Mouse (Mus musculus) inflammation-experienced regulatory T-cells, adult 6 months (primary cell): ENCODE data around the gene 1110008P14Rik. TPM values are rescaled to one million over a fixed set of nuclear protein-coding genes. Genes with fewer than 3 reads are reported as not detected.

Experiments
- ATAC-seq: one replicate; pipeline ENCODE4 v1.8.0; 2017
- polyA plus RNA-seq, 3 experiments: library from polyadenylated mRNA; unstranded; fragments of 100-300 nt; shearing (Covaris generic); gene quantifications; one replicate each; pipeline ENCODE4 v1.2.1; 2017

The 1110008P14Rik gene
- 10 to 100 TPM; 43.1 to 73.3 (median 57.4) TPM for polyA plus RNA-seq

DNA sequence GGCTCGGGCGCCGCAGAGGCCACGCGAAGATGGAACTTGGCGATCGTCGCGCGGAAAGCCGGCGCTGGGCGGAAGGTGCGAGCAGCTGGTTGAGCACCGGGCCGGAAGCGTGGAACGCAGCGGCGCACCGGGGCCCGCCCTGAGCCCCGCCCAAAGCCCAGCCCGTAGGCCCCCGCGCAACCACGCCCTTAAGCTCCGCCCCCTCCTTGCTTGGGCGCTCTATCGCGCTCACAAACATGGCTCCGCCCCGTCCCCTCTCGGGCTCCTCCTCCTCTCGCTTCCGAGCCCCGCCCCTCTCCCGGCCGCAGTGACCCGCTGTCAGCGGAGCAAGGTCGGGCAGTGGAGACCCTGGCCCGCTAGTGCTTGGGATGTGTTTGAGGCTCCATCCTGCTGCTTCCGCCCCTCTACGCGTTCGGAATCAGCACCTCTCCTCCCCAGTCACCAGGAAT lies at the start of gene 1110008P14Rik:
Gene 1110008P14Rik, minus strand, starts transcription at position 164 of the 449 bp plus-strand sequence.
- peak; percentile 93 for ATAC-seq

DNA sequence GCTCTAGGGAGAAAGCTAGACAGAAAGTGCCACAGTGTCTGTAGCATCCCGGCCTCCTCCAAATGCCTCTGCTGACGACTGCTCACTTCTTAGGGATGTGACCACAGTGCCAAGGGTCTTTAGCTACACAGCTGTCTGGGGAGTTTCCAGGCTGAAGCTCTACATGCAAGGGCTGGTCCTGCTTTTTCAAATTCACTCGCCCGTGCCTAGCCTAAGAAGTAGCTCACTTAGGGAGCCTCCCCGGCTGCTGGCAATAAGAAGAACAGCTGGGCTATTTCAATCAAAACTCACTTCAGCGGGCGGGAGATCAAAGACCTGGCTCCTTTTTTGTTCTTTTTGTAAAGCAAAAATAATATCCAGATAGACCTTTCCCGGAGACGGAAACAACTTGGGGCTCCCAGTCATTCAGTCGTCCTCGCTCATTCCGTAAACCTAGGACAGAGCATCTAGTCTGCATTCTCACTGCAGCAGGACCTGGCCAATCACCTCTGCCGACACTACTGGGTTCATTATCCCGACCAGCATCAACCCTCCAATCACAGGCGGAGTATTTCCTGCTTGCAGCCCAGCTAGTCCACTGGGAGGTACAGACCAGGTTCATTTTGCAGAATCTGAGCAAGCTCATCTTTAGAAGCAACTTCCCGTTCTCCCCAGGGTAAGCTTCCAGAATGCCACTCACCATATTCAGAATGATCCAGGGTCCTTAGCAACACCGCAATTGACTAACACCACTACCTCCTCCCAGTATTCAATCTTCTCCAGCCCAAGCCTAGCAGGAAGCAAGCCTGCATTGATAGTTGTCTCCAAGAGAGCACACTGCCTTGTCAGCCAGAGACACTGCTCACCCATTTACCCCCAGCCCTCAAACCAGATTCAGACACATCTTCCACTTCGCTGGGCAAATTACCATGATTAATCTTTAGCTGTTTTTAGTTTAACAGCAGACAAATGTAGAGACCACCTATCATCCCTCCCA lies 49.3 kb upstream of the 1110008P14Rik start:
- no peak for ATAC-seq

- no peak for ATAC-seq
Observed at GRCm38 (mm10) chr2:32429215-32429891, 47.6 kb upstream of the 1110008P14Rik start.

- peak; percentile 49 for ATAC-seq
Observed at GRCm38 (mm10) chr2:32428262-32428722, 46.6 kb upstream of the 1110008P14Rik start.

- no peak for ATAC-seq
Observed at GRCm38 (mm10) chr2:32427720-32428119, 46.0 kb upstream of the 1110008P14Rik start.

DNA sequence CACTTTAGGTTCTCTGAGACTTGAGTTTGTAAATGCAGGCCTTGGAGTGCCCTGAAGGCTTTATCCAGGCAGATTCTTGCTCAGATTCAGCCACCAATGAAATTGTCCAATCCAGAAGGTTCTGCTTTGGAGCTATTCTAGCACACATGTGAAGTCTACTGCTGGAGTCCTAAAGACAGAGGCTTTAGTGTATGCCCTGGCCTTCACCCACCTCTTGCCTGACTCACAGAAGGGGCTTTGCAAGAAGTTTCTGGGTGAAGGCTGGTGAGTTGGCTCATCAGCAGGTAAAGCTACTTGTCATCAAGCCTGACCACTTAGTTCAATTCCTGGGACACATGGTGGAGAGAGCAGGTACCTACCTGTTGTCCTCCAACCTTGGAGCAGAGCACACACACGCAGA lies 44.4 kb upstream of the 1110008P14Rik start:
- no peak for ATAC-seq

DNA sequence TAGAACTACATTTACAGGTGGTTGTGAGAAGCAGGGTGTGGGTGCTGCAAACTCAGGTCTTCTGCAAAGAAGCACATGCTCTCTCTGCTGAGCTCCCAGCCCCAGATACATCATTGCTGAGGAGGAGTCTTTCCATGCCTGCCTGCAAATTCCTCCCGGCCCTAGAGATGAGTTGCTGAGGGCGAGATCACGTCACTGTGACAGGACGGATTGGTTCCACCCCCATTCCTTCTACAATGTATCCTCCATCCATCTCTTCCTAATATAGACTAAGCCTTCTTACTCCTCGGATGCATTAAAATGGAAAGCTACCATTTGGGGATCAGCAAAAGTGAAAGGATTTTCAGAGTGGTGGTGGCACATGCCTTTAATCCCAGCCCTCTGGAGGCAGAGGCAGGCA lies 43.8 kb upstream of the 1110008P14Rik start:
- no peak for ATAC-seq

- no peak for ATAC-seq
Observed at GRCm38 (mm10) chr2:32424796-32425195, 43.1 kb upstream of the 1110008P14Rik start.

DNA sequence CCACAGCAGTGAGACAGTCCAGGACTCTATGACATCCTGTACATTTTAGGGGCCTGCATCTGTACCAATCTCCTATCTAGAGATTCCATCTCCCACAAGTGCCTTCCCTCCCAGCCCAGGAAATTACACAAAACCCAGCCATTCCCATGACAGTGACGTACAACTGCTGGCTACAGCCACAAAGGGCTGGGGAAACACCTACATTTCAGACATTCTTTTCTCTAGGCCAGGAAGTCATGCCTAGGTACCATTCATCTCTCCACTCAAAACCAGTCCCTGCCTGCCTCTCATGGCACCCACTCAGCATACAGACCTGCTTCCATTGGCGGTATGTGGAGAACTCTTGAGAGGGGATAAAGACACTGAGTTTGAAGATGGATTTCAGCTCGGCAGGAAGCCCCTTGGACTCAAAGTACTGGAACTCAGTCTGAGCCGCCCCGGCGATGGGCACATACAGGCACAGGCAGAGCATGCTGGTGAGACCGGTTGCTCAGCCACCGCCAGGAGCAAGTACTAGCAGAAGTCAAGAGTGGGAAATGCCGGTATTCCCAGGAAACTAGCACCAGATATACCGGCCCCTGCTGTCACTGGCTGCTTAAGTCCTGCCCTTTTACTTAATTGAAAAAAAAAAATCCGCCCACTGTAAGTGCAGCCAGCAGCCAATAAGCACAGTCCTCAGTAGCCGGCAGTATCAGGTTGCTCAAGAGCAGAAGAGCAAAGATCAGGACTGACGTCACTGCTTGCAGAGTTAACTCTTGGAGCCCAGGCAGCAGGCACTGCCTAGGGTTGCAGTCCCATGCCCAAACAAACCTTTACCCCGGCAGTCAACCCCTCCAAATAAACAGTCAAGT lies 42.0 kb upstream of the 1110008P14Rik start:
- ATAC-seq = peak; percentile 79

DNA sequence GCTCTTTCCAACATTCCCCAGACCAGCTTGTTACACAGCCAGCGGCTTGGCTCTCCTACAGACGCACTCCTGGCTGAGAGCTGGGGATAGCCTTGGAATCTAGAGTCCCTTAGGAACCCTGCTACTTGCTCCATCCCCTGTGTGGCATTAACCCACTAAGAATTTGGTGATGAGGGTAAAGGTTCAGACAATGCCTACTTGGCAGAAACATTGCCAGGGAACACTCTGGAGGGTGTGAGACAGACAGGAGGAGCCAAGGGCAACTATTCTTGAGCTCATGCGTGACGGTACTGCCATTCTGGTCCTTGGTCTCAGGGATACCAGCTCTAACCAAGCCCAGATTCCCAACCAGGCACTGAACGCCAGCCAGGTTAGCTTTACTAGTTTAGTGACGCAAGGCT lies 40.1 kb upstream of the 1110008P14Rik start:
- no peak for ATAC-seq

GRCm38 (mm10) chr2:32420647-32421046 lies 38.9 kb upstream of the 1110008P14Rik start:
- ATAC-seq = no peak

DNA sequence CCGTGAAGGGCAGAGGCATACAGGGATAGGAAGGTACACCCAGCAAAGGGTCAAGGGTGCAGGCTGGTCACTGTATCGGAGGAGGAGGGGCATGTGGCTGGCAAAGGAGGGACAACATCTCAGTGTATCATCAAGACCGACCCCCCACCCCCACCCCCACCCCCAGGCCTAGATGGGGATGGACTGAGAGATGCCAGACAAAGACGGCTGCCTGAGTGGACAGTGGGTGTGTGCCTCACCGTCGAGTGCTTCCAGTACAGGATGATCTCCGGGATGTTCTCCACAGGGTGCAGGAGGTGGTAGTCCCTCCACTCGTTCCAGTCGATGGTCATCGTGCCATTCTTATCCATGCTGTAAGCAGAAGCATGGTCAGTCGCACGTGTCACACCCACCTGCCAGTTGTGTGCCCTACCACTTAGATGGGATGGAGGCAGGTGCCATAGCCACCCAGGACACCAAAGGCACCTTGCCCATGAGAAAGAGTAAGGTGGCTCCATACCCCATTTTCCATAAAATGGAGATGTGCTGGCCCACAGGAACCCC lies 38.4 kb upstream of the 1110008P14Rik start:
- no peak for ATAC-seq

GRCm38 (mm10) chr2:32419359-32419758 lies 37.6 kb upstream of the 1110008P14Rik start:
- ATAC-seq = no peak

DNA sequence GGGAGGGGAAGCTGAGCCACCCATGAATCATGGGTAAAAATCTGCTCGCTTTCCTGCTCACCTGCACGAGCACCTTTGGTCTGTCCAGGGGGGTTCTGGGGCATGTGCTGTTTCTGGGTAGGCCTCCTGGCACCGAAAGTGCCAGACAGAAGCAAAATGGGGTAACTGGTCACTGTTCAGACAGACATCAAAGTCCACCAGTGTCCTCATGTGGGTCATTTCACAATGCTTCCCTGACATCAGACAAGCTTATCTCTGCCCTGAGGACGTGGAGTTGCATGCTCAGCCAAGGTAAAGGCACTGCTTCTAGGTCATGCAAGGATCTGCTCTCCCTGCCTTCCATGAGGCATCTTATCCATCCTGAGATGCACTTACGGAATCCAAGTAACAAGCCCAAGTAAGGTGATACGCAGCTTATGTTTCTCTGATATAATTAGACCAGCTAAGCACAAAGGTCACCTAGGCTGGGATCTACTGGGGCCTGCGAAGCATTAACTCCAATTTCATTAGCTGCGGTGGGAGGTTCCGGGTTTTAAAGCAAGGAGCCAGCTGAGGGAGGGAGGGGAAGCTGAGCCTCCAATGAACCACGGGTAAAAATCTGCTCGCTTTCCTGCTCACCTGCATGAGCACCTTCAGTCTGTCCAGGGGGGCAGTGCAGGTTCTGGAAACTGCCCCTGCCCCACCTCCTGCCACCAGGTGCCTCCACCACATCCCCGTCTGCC lies 36.9 kb upstream of the 1110008P14Rik start:
- ATAC-seq = no peak

GRCm38 (mm10) chr2:32417486-32417885 lies 35.7 kb upstream of the 1110008P14Rik start:
- no peak for ATAC-seq

- ATAC-seq = no peak
Observed at GRCm38 (mm10) chr2:32416556-32416955, 34.8 kb upstream of the 1110008P14Rik start.

GRCm38 (mm10) chr2:32415801-32416200 lies 34.1 kb upstream of the 1110008P14Rik start:
- ATAC-seq = no peak

- no peak for ATAC-seq
Observed at GRCm38 (mm10) chr2:32413936-32414335, 32.2 kb upstream of the 1110008P14Rik start.

- no peak for ATAC-seq
Observed at GRCm38 (mm10) chr2:32412742-32413531, 31.2 kb upstream of the 1110008P14Rik start.

DNA sequence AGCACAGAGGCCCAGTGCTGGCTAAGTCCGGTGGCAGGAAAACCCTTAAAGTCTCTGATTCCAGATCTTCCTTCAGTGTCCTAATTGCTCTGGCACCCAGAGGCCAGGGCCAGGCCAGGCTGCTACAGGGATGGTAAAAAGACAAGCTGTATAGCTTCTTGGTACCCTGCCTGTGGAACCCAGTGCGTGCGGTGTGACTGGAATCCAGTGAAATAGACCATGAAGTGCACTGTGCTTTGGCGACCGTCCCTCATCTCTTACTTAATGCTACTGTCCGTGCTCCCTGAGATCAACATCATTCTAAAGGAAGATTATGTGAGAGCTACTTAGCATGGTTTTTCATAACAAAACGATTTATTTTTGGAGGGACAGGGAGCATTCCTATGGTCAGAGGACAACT lies 29.7 kb upstream of the 1110008P14Rik start:
- no peak for ATAC-seq
